Mouse (Mus musculus): ENCODE measurements around the gene Pfkfb2.

DNA sequence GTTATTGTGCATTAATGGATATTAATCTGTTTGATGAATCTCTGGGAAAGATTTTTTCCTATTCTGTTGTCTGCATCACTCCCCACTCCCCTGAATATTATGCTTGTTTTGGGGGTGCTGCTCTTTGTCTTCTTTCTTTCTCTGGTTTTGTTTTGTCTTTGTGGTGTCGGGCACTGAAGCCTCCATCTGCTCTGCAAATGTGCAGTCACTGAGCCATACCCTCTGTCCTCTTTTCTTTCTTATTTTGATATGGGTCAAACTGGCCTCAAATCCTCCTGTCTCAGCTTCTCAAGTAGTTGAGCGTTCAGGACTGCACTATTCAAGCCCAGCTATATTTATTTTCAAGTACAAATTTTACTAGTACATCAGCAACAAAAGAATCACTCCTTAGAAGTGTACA is 46.2 kb upstream of the Pfkfb2 start:
- TF ChIP-seq CTCF (IDR thresholded peaks at IDR 0.05) (no peak), EP300 (IDR thresholded peaks at IDR 0.05) (no peak)

Data from lung, postnatal 0 days (tissue).